Mouse (Mus musculus) limb, embryonic 15.5 days (tissue): Measurements from ENCODE around the gene Ankrd12. TPM values are rescaled to one million over a fixed set of nuclear protein-coding genes. Genes with fewer than 3 reads are reported as not detected.

Experiments
- ATAC-seq: fragments of 200-750 bp; cut with Nextera tagmentation; 2 replicates; pipeline ENCODE4 v1.8.0; 2017; ENCODE audit warnings: low read depth, moderate TSS enrichment; ENCODE audit not compliant: insufficient number of reproducible peaks, low FRiP score, low TSS enrichment
- H3K27ac ChIP-seq: fragments of 300-500 bp; sonication (generic); 2 replicates; pipeline ENCODE4 v1.5.1; 2015; ENCODE audit warnings: moderate library complexity, mild to moderate bottlenecking, inconsistent platforms
- H3K27me3 ChIP-seq: fragments of 300-500 bp; sonication (generic); 2 replicates; pipeline ENCODE4 v1.6.1; 2015; ENCODE audit warnings: inconsistent platforms
- H3K36me3 ChIP-seq: fragments of 300-500 bp; sonication (generic); 2 replicates; pipeline ENCODE4 v1.6.1; 2015; ENCODE audit warnings: inconsistent platforms
- H3K4me1 ChIP-seq: fragments of 300-500 bp; sonication (generic); 2 replicates; pipeline ENCODE4 v1.6.1; 2015; ENCODE audit warnings: inconsistent platforms
- H3K4me2 ChIP-seq: fragments of 300-500 bp; sonication (generic); 2 replicates; pipeline ENCODE4 v1.6.1; 2015; ENCODE audit warnings: mild to moderate bottlenecking, inconsistent platforms
- H3K4me3 ChIP-seq: fragments of 300-500 bp; sonication (generic); 2 replicates; pipeline ENCODE4 v1.5.1; 2015; ENCODE audit warnings: mild to moderate bottlenecking, inconsistent platforms
- H3K9ac ChIP-seq: fragments of 300-500 bp; sonication (generic); 2 replicates; pipeline ENCODE4 v1.6.1; 2015; ENCODE audit warnings: inconsistent platforms
- H3K9me3 ChIP-seq: fragments of 300-500 bp; sonication (generic); 2 replicates; pipeline ENCODE4 v1.6.1; 2016; ENCODE audit warnings: inconsistent platforms
- WGBS: fragments of 180-500 bp; shearing (Covaris S2); methylation state at CpG from one replicate; pipeline ENCODE4 v1.1.7; 2015; 5-methylcytosine and 5-hydroxymethylcytosine counted together
- polyA plus RNA-seq: library from polyadenylated mRNA; unstranded; fragments of >200 nt; fragmentation: Nextera tagmentation; extraction: Ambion mirVana; gene quantifications from 2 replicates; pipeline ENCODE4 v1.2.1, GENCODE M21; 2015

Ankrd12 gene
- polyA plus RNA-seq, 1 experiment from 2014 or later, result 27.2 TPM

DNA sequence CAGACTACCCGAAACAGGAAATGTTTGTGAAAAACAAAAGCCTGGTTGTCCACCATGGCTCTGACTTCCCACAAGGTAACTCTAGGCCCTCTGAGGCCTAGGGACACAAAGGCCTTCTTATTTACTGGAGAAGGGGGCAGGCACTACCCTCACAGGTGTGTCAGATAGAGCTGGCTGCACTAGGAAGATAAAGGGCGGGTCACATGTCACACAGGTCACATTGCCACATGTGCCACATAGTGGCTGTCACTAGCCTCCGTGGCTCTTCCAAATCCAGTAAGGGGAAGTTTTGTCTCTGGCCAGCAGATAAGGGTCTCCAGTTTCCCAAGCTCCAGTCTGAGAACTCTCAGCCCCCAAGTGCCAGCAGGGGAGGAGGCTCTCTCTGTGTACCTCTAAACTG, 157.7 kb downstream of the Ankrd12 start:
- Histone ChIP-seq H3K9me3 (no peaks in the 10 kb centered on the region), H3K9ac (no peak overlapping the region), H3K27ac (peak overlapping the region; percentile 4; the same call in 1 of the 2 replicates), H3K27me3 (no peaks in the 10 kb centered on the region), H3K4me3 (no peak overlapping the region), H3K4me1 (peaks cover 11% of the 10 kb centered on the region), H3K36me3 (peaks cover 27% of the 10 kb centered on the region), H3K4me2 (no peak overlapping the region)
- no peak for ATAC-seq
- 80% methylated on average over 3 of the region's 3 CpGs for WGBS

DNA sequence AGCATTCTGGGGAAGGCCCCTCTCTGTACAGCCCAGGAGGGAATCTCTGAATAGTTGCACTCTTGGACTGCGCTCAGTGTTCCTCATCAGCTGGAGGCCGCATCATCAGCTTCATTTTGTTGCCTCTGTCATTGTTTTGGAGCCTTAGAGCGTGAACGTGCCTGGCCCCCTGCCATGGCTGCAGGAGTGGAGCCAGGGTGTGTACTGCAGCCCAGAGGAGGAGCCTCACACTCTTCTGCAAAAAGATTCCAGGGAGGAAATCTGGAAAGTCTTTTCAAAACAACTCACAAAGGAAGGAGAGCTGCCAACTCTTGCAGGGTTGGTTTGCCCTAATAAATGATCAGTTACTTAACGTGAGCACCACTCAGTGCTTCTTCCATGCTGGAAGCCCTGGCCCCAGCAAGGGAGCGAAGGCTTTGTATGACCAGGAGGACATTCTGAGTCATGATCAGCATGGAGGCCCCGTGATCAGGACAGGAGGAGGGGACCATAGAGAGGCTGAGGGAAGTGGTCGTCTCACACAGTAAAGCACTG, 160.7 kb downstream of the Ankrd12 start:
- Histone ChIP-seq H3K27ac (peak overlapping the region; percentile 94), H3K4me1 (peaks cover 22% of the 10 kb centered on the region), H3K27me3 (no peaks in the 10 kb centered on the region), H3K36me3 (peaks cover 7% of the 10 kb centered on the region; the same call in 1 of the 2 replicates), H3K9ac (no peak overlapping the region), H3K4me2 (peak overlapping the region; percentile 26; the same call in 1 of the 2 replicates), H3K9me3 (no peaks in the 10 kb centered on the region), H3K4me3 (no peak overlapping the region)
- ATAC-seq, result peak; percentile 90
- 21% methylated on average over 8 of the region's 8 CpGs for WGBS

Other genes with a start within 250 kb of the Ankrd12 start
- 179 and 182 TPM in 2 replicates for gene Ralbp1, start 191.3 kb downstream of the Ankrd12 start, polyA plus RNA-seq
- 136 and 150 TPM in 2 replicates for gene Twsg1, start 125.9 kb downstream of the Ankrd12 start, polyA plus RNA-seq
- gene Ndufv2, start 24.5 kb upstream of the Ankrd12 start, polyA plus RNA-seq, result 284 and 289 TPM in 2 replicates
- gene Washc1, start 34.5 kb upstream of the Ankrd12 start, polyA plus RNA-seq, result 39.0 and 40.7 TPM in 2 replicates
- 15.6 and 15.8 TPM in 2 replicates for gene Ddx11, start 46.4 kb upstream of the Ankrd12 start, polyA plus RNA-seq